Mouse (Mus musculus): Measurements from ENCODE around the gene Mest. TPM values are rescaled to one million over a fixed set of nuclear protein-coding genes. Genes with fewer than 3 reads are reported as not detected.
A peak's percentile ranks its signal among the peaks of the same experiment; 100 is the strongest.

Mest gene
- polyA plus RNA-seq, 1 experiment from 2014 or later = 156 TPM

DNA sequence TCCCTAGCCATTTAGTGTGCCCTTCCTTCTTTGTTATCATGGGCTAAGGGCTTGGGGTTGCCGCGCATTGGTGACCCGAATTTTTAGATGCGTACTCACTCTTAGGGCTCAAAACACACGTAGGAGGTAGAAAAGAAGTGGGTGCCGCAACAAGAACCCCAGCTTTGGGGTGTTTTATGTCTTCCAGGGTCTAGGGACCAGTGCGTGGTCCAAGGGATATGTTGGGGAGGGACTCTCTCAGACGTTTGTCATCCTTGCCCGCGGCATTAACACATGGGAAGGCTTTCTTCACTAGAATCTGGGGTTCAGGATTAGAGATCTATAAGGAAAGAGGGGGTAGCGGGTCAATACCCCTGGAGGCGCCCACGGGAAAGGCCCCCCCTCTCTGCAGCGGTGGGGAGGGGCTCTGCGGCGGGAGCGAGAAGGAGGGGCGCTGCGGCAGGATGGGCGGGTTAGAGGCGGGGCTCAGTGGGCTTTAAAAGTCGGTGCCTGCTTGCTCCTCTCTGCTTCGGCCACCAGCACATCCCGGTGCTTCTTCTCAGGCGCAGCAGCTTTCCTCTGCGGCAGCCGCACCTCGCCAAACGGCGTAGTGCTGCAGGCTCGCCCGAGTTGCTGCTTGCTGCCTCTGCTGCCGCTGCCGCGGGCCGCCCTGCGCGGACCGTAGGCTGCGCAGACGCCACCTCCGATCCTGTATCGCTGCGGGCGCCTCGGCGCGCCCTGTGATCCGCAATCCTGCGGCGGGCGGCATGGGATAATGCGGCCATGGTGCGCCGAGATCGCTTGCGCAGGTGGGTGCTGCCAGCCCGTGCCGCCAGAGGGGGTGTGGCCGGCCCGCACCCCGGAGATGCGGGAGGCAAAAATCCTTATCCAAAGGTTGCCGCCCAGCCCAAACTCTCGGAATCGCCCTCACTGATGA, 14.5 kb downstream of the Mest start:
- Histone ChIP-seq H3K4me2 (replicated peaks; ENCODE audit: low read depth) (peak overlapping the region; percentile 53), H3K9me3 (ENCODE audit: control insufficient read depth, low read length) (peaks cover 11% of the 10 kb centered on the region; the same call in 1 of the 2 replicates), H3K9ac (ENCODE audit: low read length) (peak overlapping the region; percentile 58), H3K27ac (replicated peaks) (peak overlapping the region; percentile 67), H3K36me3 (ENCODE audit: control insufficient read depth, insufficient read depth, low read length) (peaks cover 5% of the 10 kb centered on the region; the same call in 1 of the 2 replicates), H3K27me3 (ENCODE audit: control insufficient read depth, insufficient read depth, low read length) (no peaks in the 10 kb centered on the region), H3K4me1 (replicated peaks; ENCODE audit: control insufficient read depth, insufficient read depth) (no peaks in the 10 kb centered on the region), H3K4me3 (ENCODE audit: low read depth, low read length) (peak overlapping the region; percentile 52)
- WGBS = 57% methylated on average over 58 of the region's 66 CpGs
- ATAC-seq (ENCODE audit: low FRiP score, low TSS enrichment) = peak; percentile 63; the same call in 1 of the 2 replicates
- DNase-seq (ENCODE audit: low spot score) = peak; percentile 56
- TF ChIP-seq EP300 (optimal IDR thresholded peaks at IDR 0.05) = no peak
- peak; percentile 26; the same call in 1 of the 2 replicates for TF ChIP-seq CTCF (IDR thresholded peaks at IDR 0.05; ENCODE audit: low read depth)

GRCm38 (mm10) chr6:30738464-30739006, 15.2 kb downstream of the Mest start:
- Histone ChIP-seq H3K4me3 (ENCODE audit: low read depth, low read length) (peak overlapping the region; percentile 52), H3K4me2 (replicated peaks; ENCODE audit: low read depth) (peak overlapping the region; percentile 53), H3K36me3 (ENCODE audit: control insufficient read depth, insufficient read depth, low read length) (peaks cover 8% of the 10 kb centered on the region; the same call in 1 of the 2 replicates), H3K9ac (ENCODE audit: low read length) (peak overlapping the region; percentile 58), H3K27ac (replicated peaks) (peak overlapping the region; percentile 67; the same call in 1 of the 2 replicates), H3K27me3 (ENCODE audit: control insufficient read depth, insufficient read depth, low read length) (no peaks in the 10 kb centered on the region), H3K9me3 (ENCODE audit: control insufficient read depth, low read length) (peaks cover 11% of the 10 kb centered on the region; the same call in 1 of the 2 replicates), H3K4me1 (replicated peaks; ENCODE audit: control insufficient read depth, insufficient read depth) (no peaks in the 10 kb centered on the region)
- WGBS = 46% methylated on average over 20 of the region's 20 CpGs
- DNase-seq (ENCODE audit: low spot score) (no peak), ATAC-seq (ENCODE audit: low FRiP score, low TSS enrichment) (no peak)
- TF ChIP-seq EP300 (optimal IDR thresholded peaks at IDR 0.05) (no peak), CTCF (IDR thresholded peaks at IDR 0.05; ENCODE audit: low read depth) (no peak)

DNA sequence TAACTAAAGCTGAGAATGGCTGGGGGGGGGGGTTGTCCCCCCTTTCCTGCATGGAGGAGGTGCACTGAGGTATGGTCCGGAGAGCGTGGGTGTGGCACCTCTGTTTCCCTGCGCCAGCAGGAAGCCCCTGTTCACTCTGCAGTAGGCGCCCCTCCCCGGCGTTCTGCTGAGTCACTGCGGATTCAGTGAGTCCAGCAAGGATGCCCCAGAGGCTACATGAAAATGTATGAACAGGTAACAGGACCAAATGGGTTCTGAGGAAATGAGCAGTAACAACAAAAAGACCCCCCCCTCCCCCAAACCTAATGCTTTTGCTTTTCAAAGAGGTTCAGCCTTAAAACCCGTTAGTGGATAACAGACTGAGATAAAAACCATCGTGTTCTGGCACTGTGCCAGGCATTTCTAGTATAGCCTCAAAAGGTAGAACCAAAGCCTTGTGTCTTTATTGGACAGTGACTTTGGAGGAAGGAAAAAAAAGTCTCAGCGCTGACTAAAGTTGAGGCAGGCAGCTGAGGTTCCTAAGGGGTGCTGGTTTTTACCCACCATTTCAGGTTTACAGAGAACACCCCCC, 15.9 kb downstream of the Mest start:
- no peak for ATAC-seq (ENCODE audit: low FRiP score, low TSS enrichment)
- no peak overlapping the region for H3K27ac ChIP-seq (replicated peaks)
- DNase-seq (ENCODE audit: low spot score) = peak; percentile 37

GRCm38 (mm10) chr6:30744846-30745245, 21.5 kb downstream of the Mest start:
- Histone ChIP-seq H3K36me3 (ENCODE audit: control insufficient read depth, insufficient read depth, low read length) (peaks cover 23% of the 10 kb centered on the region), H3K4me2 (replicated peaks; ENCODE audit: low read depth) (no peak overlapping the region), H3K27me3 (ENCODE audit: control insufficient read depth, insufficient read depth, low read length) (no peaks in the 10 kb centered on the region), H3K9ac (ENCODE audit: low read length) (no peak overlapping the region), H3K4me3 (ENCODE audit: low read depth, low read length) (no peak overlapping the region), H3K27ac (replicated peaks) (no peak overlapping the region), H3K4me1 (replicated peaks; ENCODE audit: control insufficient read depth, insufficient read depth) (no peaks in the 10 kb centered on the region), H3K9me3 (ENCODE audit: control insufficient read depth, low read length) (no peaks in the 10 kb centered on the region)
- ATAC-seq (ENCODE audit: low FRiP score, low TSS enrichment) (no peak), DNase-seq (ENCODE audit: low spot score) (no peak)
- TF ChIP-seq EP300 (optimal IDR thresholded peaks at IDR 0.05) (no peak), CTCF (IDR thresholded peaks at IDR 0.05; ENCODE audit: low read depth) (no peak)
- 74% methylated on average over 10 of the region's 10 CpGs for WGBS

More for the DNA sequence above, 15.9 kb downstream of the Mest start:
- TF ChIP-seq CTCF (IDR thresholded peaks at IDR 0.05; ENCODE audit: low read depth) = no peak
- TF ChIP-seq EP300 (optimal IDR thresholded peaks at IDR 0.05) = no peak
- whole genome bisulfite sequencing = 52% methylated on average over 10 of the region's 10 CpGs
- Histone ChIP-seq H3K4me3 (ENCODE audit: low read depth, low read length) (peak overlapping the region; percentile 52), H3K27me3 (ENCODE audit: control insufficient read depth, insufficient read depth, low read length) (no peaks in the 10 kb centered on the region), H3K9me3 (ENCODE audit: control insufficient read depth, low read length) (0 out of 2 replicates have a peak, but pooled peaks cover 11% of the 10 kb centered on the region), H3K4me1 (replicated peaks; ENCODE audit: control insufficient read depth, insufficient read depth) (no peaks in the 10 kb centered on the region), H3K36me3 (ENCODE audit: control insufficient read depth, insufficient read depth, low read length) (peaks cover 11% of the 10 kb centered on the region; the same call in 1 of the 2 replicates), H3K9ac (ENCODE audit: low read length) (no peak overlapping the region), H3K4me2 (replicated peaks; ENCODE audit: low read depth) (peak overlapping the region; percentile 53)

GRCm38 (mm10) chr6:30745591-30745990, 22.2 kb downstream of the Mest start:
- Histone ChIP-seq H3K36me3 (ENCODE audit: control insufficient read depth, insufficient read depth, low read length) (peaks cover 23% of the 10 kb centered on the region), H3K9me3 (ENCODE audit: control insufficient read depth, low read length) (no peaks in the 10 kb centered on the region), H3K4me2 (replicated peaks; ENCODE audit: low read depth) (no peak overlapping the region), H3K27ac (replicated peaks) (no peak overlapping the region), H3K4me3 (ENCODE audit: low read depth, low read length) (no peak overlapping the region), H3K27me3 (ENCODE audit: control insufficient read depth, insufficient read depth, low read length) (no peaks in the 10 kb centered on the region), H3K4me1 (replicated peaks; ENCODE audit: control insufficient read depth, insufficient read depth) (no peaks in the 10 kb centered on the region), H3K9ac (ENCODE audit: low read length) (no peak overlapping the region)
- no peak for TF ChIP-seq EP300 (optimal IDR thresholded peaks at IDR 0.05)
- TF ChIP-seq CTCF (IDR thresholded peaks at IDR 0.05; ENCODE audit: low read depth) = no peak
- WGBS = 42% methylated on average over 7 of the region's 7 CpGs
- no peak for DNase-seq (ENCODE audit: low spot score)
- ATAC-seq (ENCODE audit: low FRiP score, low TSS enrichment) = no peak

All from stomach, postnatal 0 days (tissue).